Mouse (Mus musculus): ENCODE measurements around the gene Pld2.

DNA sequence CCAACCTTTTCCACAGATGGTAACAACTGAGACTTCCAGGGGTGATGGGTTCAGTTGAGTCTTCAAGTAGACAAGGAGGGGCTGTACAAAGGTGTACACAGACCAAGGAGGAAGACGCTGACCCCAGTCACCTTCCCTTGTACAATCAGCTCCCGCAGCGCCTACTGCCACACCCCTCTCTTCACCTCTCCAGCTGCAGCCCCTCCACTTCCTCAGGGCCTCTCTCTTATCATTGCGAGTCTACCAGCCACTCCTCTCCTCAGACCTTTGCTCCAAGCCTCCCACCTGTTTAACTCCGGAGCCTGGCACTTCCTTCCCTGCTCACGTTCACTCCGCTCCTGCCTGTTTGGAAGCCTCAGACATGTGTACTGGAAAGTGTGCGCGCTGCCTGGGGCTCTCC is 34.9 kb upstream of the Pld2 start, which contains the start of gene Tm4sf5:
- peak; percentile 52; the same call in 1 of the 2 replicates for TF ChIP-seq GATA1 (IDR thresholded peaks at IDR 0.05; ENCODE audit: low read depth, low read length)
- no peak for TF ChIP-seq RAD21 (IDR thresholded peaks at IDR 0.05; ENCODE audit: low read depth, low read length)

Data from MEL (cell line).